Mouse (Mus musculus) heart, embryonic 12.5 days (tissue): ENCODE results near the gene Lrcol1. TPM values are rescaled to one million over a fixed set of nuclear protein-coding genes. Genes with fewer than 3 reads are reported as not detected.
A peak's percentile ranks its signal among the peaks of the same experiment; 100 is the strongest.

ENCODE experiments used
- ATAC-seq: fragments of 200-750 bp; cut with Nextera tagmentation; 2 replicates; pipeline ENCODE4 v1.8.0; 2017; ENCODE audit warnings: moderate TSS enrichment, moderate library complexity; ENCODE audit not compliant: insufficient number of reproducible peaks, low FRiP score
- H3K27ac ChIP-seq: fragments of 300-500 bp; sonication (generic); 2 replicates; pipeline ENCODE4 v1.5.1; 2016; ENCODE audit warnings: mild to moderate bottlenecking, moderate library complexity; ENCODE audit not compliant: poor library complexity, severe bottlenecking
- H3K27me3 ChIP-seq: fragments of 300-500 bp; sonication (generic); replicated peaks from 2 replicates; pipeline ENCODE4 v1.6.1; 2016; ENCODE audit warnings: mild to moderate bottlenecking, moderate library complexity
- H3K36me3 ChIP-seq: fragments of 300-500 bp; sonication (generic); 2 replicates; pipeline ENCODE4 v1.6.1; 2016; ENCODE audit warnings: mild to moderate bottlenecking, moderate library complexity
- H3K4me1 ChIP-seq: fragments of 300-500 bp; sonication (generic); replicated peaks from 2 replicates; pipeline ENCODE4 v1.6.1; 2016; ENCODE audit warnings: mild to moderate bottlenecking
- H3K4me2 ChIP-seq: fragments of 300-500 bp; sonication (generic); 2 replicates; pipeline ENCODE4 v1.6.1; 2016; ENCODE audit warnings: mild to moderate bottlenecking, moderate library complexity
- H3K4me3 ChIP-seq: fragments of 300-500 bp; sonication (generic); 2 replicates; pipeline ENCODE4 v1.5.1; 2016; ENCODE audit warnings: mild to moderate bottlenecking
- H3K9ac ChIP-seq: fragments of 300-500 bp; sonication (generic); 2 replicates; pipeline ENCODE4 v1.6.1; 2016; ENCODE audit warnings: mild to moderate bottlenecking, moderate library complexity
- H3K9me3 ChIP-seq: fragments of 300-500 bp; sonication (generic); replicated peaks from 2 replicates; pipeline ENCODE4 v1.6.1; 2016; ENCODE audit warnings: mild to moderate bottlenecking, moderate library complexity
- WGBS: fragments of 180-500 bp; shearing (Covaris S2); methylation state at CpG from one replicate; pipeline ENCODE4 v1.1.7; 2016; 5-methylcytosine and 5-hydroxymethylcytosine counted together
- polyA plus RNA-seq: library from polyadenylated mRNA; unstranded; fragments of >200 nt; fragmentation: Nextera tagmentation; extraction: Ambion mirVana; gene quantifications from 2 replicates; pipeline ENCODE4 v1.2.1, GENCODE M21; 2016

Lrcol1 gene
- polyA plus RNA-seq, result not detected in 2 replicates

DNA sequence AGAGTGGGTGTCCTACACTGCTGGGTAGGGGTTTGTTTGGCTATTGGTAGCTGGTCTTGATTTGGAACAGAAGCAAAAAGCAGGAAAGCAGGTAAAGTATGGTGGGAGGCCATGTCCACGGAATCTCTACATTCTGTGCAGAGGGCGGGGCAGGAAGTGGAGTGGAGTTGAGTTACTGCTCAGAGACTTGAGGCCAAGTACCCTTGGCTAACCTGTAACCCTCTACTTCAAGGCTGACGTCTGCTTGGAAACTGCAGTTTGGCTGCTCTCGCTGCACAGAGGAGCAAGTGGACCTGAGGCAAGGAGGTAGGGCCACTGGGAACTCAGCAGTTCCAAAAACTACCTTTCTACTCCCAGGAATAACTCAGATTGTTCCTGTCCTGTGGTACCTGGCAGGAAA lies at the start of gene Lrcol1:
TSS of gene Lrcol1 (plus strand) at position 207 of the 400 bp plus-strand sequence.
- no peak within 1 kb of the TSS for H3K27ac ChIP-seq
- no peak for ATAC-seq
- no peaks in the 10 kb centered on the region for H3K9me3 ChIP-seq
- peaks cover 60% of the 10 kb centered on the region for H3K27me3 ChIP-seq
- H3K4me3 ChIP-seq, result no peak within 1 kb of the TSS
- H3K36me3 ChIP-seq, result no peaks in the 10 kb centered on the region
- H3K4me1 ChIP-seq, result peaks cover 16% of the 10 kb centered on the region
- no peak within 1 kb of the TSS for H3K4me2 ChIP-seq
- WGBS, result 68% methylated on average over 4 of the region's 4 CpGs
- H3K9ac ChIP-seq, result no peak within 1 kb of the TSS

DNA sequence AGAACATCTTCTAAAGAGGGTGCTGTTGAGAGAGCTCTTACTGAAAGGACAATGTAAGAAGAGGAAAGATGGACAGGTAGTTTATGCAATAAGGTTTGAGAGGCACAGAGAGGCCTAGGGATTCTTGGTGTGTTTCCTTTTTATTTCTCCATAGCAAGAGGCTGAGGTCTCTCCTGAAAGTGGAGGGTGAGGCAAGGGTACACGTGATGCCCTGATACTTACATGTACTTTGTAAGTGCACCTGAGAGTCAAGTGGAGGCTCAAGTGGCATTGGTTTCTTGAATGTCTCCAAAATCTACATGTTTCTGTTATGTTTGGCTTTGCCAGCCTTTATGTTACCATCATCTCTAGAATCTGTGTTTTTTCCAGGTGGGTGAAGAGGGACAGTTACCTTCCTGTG lies 47.9 kb upstream of the Lrcol1 start:
- Histone ChIP-seq H3K4me3 (no peak overlapping the region), H3K9me3 (no peaks in the 10 kb centered on the region), H3K4me2 (no peak overlapping the region), H3K27me3 (no peaks in the 10 kb centered on the region), H3K36me3 (peaks cover 88% of the 10 kb centered on the region), H3K27ac (no peak overlapping the region), H3K9ac (no peak overlapping the region), H3K4me1 (no peaks in the 10 kb centered on the region)
- 86% methylated on average over 1 of the region's 1 CpGs for WGBS
- ATAC-seq, result no peak

DNA sequence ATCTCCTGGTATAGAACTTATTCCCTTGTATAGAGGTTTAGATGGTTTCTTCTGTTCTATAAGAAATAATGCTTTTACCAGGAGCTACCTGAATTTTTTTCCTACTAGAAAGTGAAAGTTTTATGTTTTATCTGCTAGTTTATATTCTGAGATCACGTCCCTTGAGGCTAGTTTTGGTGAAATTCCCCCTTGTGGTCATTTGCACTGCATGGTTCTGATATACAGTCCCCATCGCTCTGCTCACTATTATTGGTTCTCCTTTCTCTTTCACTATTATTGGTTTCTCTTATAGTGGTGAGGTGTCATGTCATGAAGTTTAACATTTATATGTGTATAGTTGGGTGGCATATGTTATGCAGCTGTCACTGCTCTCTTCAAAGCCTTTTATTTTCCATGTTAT lies 43.9 kb upstream of the Lrcol1 start:
- WGBS, result 96% methylated on average over 2 of the region's 2 CpGs
- Histone ChIP-seq H3K9me3 (no peaks in the 10 kb centered on the region), H3K27me3 (no peaks in the 10 kb centered on the region), H3K4me3 (no peak overlapping the region), H3K27ac (no peak overlapping the region), H3K36me3 (peaks cover 92% of the 10 kb centered on the region), H3K4me1 (no peaks in the 10 kb centered on the region), H3K4me2 (no peak overlapping the region), H3K9ac (no peak overlapping the region)
- no peak for ATAC-seq

DNA sequence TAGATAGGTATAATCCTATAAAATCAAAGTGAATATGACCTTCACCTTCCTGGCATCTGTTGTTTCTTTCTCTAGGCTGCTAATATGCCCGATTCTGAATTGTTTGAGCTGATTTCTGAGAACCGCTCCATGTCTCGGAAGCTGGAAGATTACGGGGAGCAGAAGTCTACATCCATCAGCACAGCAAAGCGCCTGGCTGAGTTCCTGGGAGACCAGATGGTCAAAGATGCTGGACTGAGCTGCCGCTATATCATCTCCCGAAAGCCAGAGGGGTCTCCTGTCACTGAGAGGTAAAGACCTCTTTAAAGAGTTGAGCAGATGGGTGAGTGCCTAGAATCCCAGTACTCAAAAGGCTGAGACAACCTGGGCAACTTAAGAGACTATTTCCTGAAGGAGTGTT lies 35.7 kb upstream of the Lrcol1 start:
- Histone ChIP-seq H3K27ac (no peak overlapping the region), H3K9ac (no peak overlapping the region), H3K4me2 (no peak overlapping the region), H3K27me3 (no peaks in the 10 kb centered on the region), H3K4me1 (no peaks in the 10 kb centered on the region), H3K36me3 (peaks cover 80% of the 10 kb centered on the region), H3K4me3 (no peak overlapping the region), H3K9me3 (no peaks in the 10 kb centered on the region)
- 91% methylated on average over 7 of the region's 7 CpGs for WGBS
- no peak for ATAC-seq

DNA sequence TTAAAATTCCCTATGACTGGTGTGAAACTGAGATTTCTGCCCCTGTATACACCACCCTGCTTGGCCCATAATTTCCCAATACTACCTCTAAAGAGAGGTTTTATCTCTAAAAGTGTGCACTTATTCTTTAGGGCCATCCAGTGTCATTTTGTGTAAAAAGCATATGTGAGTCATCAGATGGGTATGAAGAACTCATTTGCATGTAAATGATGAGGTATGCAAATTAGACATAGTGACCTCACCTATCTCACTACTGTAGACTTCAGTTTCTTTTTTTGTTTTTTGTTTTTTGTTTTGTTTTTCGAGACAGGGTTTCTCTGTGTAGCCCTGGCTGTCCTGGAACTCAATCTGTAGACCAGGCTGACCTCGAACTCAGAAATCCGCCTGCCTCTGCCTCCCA lies 31.4 kb upstream of the Lrcol1 start:
- Histone ChIP-seq H3K27ac (no peak overlapping the region), H3K27me3 (no peaks in the 10 kb centered on the region), H3K4me3 (no peak overlapping the region), H3K4me2 (no peak overlapping the region), H3K9ac (no peak overlapping the region), H3K9me3 (no peaks in the 10 kb centered on the region), H3K4me1 (no peaks in the 10 kb centered on the region), H3K36me3 (peaks cover 73% of the 10 kb centered on the region)
- ATAC-seq, result no peak
- 93% methylated on average over 3 of the region's 3 CpGs for WGBS

DNA sequence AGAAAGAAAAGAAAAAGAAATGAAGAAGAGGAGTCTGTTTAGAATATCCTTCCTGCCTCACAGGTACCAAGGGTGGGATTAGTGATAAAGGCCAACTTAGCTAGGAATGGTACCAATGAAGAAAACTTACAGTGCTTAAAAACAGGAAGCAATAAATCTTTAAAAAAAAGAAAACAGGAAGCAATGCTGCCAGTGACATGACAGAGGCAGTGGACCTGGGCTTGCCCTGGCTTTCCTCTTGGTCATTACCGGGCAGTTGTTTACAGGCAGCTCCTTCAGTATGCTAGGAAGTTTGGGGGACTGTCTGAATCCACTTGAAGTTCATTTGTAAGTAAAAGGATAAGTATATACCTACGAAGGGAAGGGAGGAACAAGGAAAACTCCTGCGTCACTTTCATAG lies 14.0 kb upstream of the Lrcol1 start:
- Histone ChIP-seq H3K27me3 (no peaks in the 10 kb centered on the region), H3K27ac (no peak overlapping the region), H3K9me3 (no peaks in the 10 kb centered on the region), H3K36me3 (peaks cover 78% of the 10 kb centered on the region), H3K4me1 (no peaks in the 10 kb centered on the region), H3K4me2 (no peak overlapping the region), H3K9ac (no peak overlapping the region), H3K4me3 (no peak overlapping the region)
- no peak for ATAC-seq
- WGBS, result 74% methylated on average over 3 of the region's 3 CpGs

DNA sequence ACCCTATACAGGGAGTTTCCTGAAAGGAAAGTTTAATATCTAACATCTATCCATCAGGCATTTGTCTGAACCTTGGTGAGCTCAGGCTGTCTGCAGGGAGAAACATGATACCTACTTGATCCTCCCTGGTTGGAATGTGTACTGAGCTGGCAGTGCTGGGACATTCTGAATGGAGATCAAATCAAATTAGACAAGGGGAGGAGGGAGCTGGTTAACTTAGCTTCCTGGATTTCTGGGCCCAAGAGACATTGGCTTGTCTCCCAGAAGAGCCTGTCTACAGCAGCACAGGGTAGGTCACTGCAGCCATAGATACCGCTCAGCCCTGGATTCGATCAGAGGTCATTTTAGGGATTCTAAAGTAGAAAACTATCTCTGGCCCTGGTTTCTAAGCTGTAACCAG lies 5.7 kb upstream of the Lrcol1 start:
- H3K9me3 ChIP-seq, result no peaks in the 10 kb centered on the region
- H3K27me3 ChIP-seq, result peaks cover 33% of the 10 kb centered on the region
- no peak overlapping the region for H3K4me3 ChIP-seq
- H3K4me1 ChIP-seq, result peaks cover 16% of the 10 kb centered on the region
- H3K9ac ChIP-seq, result no peak overlapping the region
- no peak for ATAC-seq
- H3K36me3 ChIP-seq, result peaks cover 41% of the 10 kb centered on the region
- 79% methylated on average over 2 of the region's 2 CpGs for WGBS
- no peak overlapping the region for H3K27ac ChIP-seq
- H3K4me2 ChIP-seq, result no peak overlapping the region

DNA sequence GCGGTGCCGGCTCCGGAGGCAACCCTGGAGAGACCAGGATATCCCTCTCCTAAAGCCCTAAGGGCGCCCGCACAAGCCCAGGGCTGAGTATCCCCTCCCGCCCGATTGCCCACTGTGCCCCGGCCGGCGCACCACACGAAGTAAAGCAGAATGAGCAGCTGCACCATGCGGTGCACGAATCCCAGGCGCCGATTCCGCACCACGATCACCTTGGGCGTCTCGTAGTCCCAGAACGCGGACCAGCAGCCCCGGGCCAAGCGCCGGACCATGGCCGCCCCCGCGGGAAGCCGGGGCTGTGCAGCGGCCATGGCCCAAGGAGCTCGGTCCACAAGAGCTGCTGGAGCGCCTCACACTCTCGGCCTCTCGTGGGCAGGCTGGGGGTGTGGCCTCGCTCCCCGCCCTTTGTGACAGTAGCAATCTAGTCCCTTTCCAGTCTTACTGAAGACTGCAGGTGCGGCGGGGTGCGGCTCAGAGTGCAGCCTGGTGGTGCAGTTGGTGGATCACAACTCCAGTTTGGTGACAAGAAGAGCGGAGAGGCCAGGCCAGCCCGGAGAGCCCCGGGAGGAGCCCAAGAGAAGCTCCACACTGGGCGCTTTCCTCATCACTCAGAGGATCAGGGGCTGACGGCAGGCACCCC lies 1.8 kb upstream of the Lrcol1 start, which contains the start of gene P2rx2:
TSS of gene P2rx2 (minus strand) at position 565 of the 637 bp plus-strand sequence.
- peak within 1 kb of the TSS; percentile 63; the same call in 1 of the 2 replicates for H3K9ac ChIP-seq
- peak within 1 kb of the TSS; percentile 92 for H3K4me2 ChIP-seq
- H3K27me3 ChIP-seq, result peaks cover 60% of the 10 kb centered on the region
- 0 out of 2 replicates have a peak, but pooled peaks cover 6% of the 10 kb centered on the region for H3K36me3 ChIP-seq
- peak within 1 kb of the TSS; percentile 49 for H3K4me3 ChIP-seq
- H3K9me3 ChIP-seq, result no peaks in the 10 kb centered on the region
- 3% methylated on average over 43 of the region's 43 CpGs for WGBS
- H3K27ac ChIP-seq, result no peak within 1 kb of the TSS
- H3K4me1 ChIP-seq, result peaks cover 16% of the 10 kb centered on the region
- ATAC-seq, result peak; percentile 55

DNA sequence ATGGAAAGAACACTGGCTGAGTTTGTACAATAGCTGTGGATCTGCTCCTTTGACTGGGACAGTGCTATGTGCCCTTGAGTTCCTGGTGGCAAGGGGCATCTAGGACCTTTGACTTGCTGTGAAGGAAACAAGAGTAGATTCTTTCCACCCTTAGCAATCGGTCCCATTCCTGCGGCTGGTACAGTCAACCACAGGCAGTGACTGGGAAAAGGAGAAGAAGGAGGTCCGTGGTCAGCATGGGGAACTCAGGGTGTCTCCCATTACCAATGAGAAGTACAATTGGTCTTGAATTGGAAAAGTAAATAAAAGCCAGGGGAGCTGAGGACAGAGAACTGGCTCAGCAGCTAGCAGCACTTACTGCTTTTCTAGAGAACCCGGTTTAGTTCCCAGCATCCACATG lies 1.0 kb downstream of the Lrcol1 start:
- H3K9ac ChIP-seq, result no peak overlapping the region
- H3K27ac ChIP-seq, result no peak overlapping the region
- H3K9me3 ChIP-seq, result no peaks in the 10 kb centered on the region
- no peak overlapping the region for H3K4me2 ChIP-seq
- peaks cover 59% of the 10 kb centered on the region for H3K27me3 ChIP-seq
- no peak for ATAC-seq
- H3K4me1 ChIP-seq, result peaks cover 16% of the 10 kb centered on the region
- no peak overlapping the region for H3K4me3 ChIP-seq
- no peaks in the 10 kb centered on the region for H3K36me3 ChIP-seq
- 64% methylated on average over 4 of the region's 4 CpGs for WGBS

DNA sequence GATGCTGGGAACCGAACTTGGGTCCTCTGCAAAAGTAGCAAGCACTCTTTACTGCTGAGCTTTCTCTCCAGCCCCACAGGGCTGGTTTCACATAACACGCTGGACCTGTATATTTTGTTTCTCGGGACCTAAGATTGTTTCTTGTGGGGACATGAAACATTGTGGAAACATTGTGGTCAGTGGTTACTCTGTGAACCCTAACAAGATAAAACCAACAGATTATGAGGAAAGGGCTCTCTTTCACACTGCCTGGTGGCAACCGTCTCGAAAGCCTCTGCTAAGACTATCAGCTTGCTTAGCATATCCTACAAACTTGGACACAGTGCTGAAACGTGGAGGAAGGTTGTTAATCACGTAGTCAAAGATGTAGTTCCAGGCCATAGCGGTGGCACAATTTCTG lies 2.5 kb downstream of the Lrcol1 start:
- H3K4me3 ChIP-seq, result no peak overlapping the region
- H3K4me2 ChIP-seq, result no peak overlapping the region
- H3K4me1 ChIP-seq, result peaks cover 14% of the 10 kb centered on the region
- no peaks in the 10 kb centered on the region for H3K9me3 ChIP-seq
- no peak overlapping the region for H3K9ac ChIP-seq
- WGBS, result 82% methylated on average over 8 of the region's 8 CpGs
- no peak overlapping the region for H3K27ac ChIP-seq
- peaks cover 45% of the 10 kb centered on the region for H3K27me3 ChIP-seq
- ATAC-seq, result no peak
- no peaks in the 10 kb centered on the region for H3K36me3 ChIP-seq

DNA sequence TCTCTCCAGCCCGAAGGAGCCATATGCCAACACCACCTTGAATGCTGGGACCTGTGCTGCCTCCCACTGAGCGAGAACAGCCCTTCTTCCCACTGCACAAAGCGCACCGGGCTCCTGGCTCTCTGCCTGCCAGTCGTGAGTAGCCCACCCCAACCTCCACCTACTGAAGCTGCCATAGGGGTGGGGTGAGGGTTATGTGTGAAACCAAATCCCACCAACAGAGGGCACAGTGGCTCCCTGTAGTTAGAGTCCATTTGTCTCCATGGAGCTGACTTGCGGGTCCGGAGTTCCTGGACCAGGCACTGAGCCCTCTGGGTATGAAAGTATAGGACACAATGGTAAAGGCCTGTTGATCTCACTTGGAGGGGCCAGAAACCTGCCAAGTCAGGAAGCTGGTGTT lies 10.2 kb downstream of the Lrcol1 start:
- no peaks in the 10 kb centered on the region for H3K36me3 ChIP-seq
- ATAC-seq, result no peak

More for the DNA sequence above, 10.2 kb downstream of the Lrcol1 start:
- H3K27ac ChIP-seq, result no peak overlapping the region
- H3K9ac ChIP-seq, result no peak overlapping the region
- no peak overlapping the region for H3K4me3 ChIP-seq
- H3K4me1 ChIP-seq, result 0 out of 2 replicates have a peak, but pooled peaks cover 3% of the 10 kb centered on the region
- 19% methylated on average over 7 of the region's 7 CpGs for WGBS
- H3K27me3 ChIP-seq, result peaks cover 22% of the 10 kb centered on the region
- no peak overlapping the region for H3K4me2 ChIP-seq
- no peaks in the 10 kb centered on the region for H3K9me3 ChIP-seq
